Mouse (Mus musculus) embryonic fibroblast, embryonic 13.5 days (primary cell): ENCODE results near the gene Olfr24. TPM values are rescaled to one million over a fixed set of nuclear protein-coding genes. Genes with fewer than 3 reads are reported as not detected.

Source experiments
- H3K27ac ChIP-seq: 2 replicates; pipeline ENCODE4 v1.5.1; 2012; ENCODE audit warnings: low read length, control low read depth, inconsistent platforms; ENCODE audit not compliant: insufficient read depth
- H3K4me1 ChIP-seq: 2 replicates; pipeline ENCODE4 v1.6.1; 2011; ENCODE audit warnings: low read length; ENCODE audit not compliant: control insufficient read depth, insufficient read depth
- H3K4me3 ChIP-seq: 2 replicates; pipeline ENCODE4 v1.5.1; 2011; ENCODE audit warnings: mild to moderate bottlenecking, control low read depth, low read length; ENCODE audit not compliant: insufficient read depth
- CTCF ChIP-seq: IDR thresholded peaks from 2 replicates; pipeline ENCODE4 v1.5.1; 2011; ENCODE audit warnings: mild to moderate bottlenecking, control low read depth, low read length, moderate library complexity, borderline replicate concordance; ENCODE audit not compliant: insufficient read depth
- POLR2A ChIP-seq: IDR thresholded peaks from 2 replicates; pipeline ENCODE4 v1.6.1; 2011; ENCODE audit warnings: low read depth, mild to moderate bottlenecking, control low read depth, low read length, moderate library complexity
- polyA plus RNA-seq: library from polyadenylated mRNA; stranded (reverse); fragments of >200 nt; gene quantifications from 2 replicates; pipeline ENCODE4 v1.2.4, GENCODE M21; 2011; ENCODE audit warnings: low read depth; ENCODE audit not compliant: missing spikeins, insufficient read length

The Olfr24 gene
- polyA plus RNA-seq, 1 experiment: not detected

DNA sequence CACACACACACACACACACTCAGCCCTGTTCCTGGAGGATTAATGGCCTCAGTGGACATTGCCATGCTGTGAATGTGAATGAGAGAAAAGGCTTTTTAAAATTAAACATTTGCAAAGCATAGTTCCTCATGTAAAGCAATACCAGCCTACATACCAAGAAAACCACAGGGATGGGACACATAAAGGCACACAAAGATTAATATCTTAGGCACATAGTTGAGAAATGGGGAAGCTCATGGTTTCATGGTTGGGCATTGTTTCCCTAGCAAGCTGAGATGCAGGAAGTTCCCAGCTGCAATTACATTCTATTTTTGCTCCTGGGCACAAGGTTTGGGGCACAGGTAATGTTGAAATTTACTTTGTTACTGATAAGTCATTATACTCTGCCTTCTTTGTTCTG lies 58.2 kb downstream of the Olfr24 start:
- TF ChIP-seq POLR2A: no peak
- TF ChIP-seq CTCF: no peak
- Histone ChIP-seq H3K27ac (no peak overlapping the region), H3K4me1 (no peaks in the 10 kb centered on the region), H3K4me3 (no peak overlapping the region)

Other genes with a start within 250 kb of the Olfr24 start
- 0.17 and 0.18 TPM in 2 replicates for gene Muc16, start 89.5 kb downstream of the Olfr24 start, polyA plus RNA-seq
- gene Olfr828, start 55.5 kb upstream of the Olfr24 start, polyA plus RNA-seq: not detected in 2 replicates
- not detected in 2 replicates for gene Olfr829, start 90.9 kb upstream of the Olfr24 start, polyA plus RNA-seq
- gene Olfr830, start 110.7 kb upstream of the Olfr24 start, polyA plus RNA-seq: not detected in 2 replicates
- not detected in 2 replicates for gene Olfr832, start 173.1 kb upstream of the Olfr24 start, polyA plus RNA-seq
- gene Olfr834, start 224.0 kb upstream of the Olfr24 start, polyA plus RNA-seq: not detected in 2 replicates